Mouse (Mus musculus): ENCODE results near the gene Snx30.
"Not testable (repeated sequence)": the region's sequence is repeated elsewhere in the genome, so short reads cannot be mapped to it uniquely, and the experiment has no call there.

Snx30 gene

GRCm38 (mm10) chr4:59793626-59794025, 12.0 kb upstream of the Snx30 start:
- not testable (repeated sequence) for DNase-seq (ENCODE audit: extremely low read depth, insufficient read length, low spot score)

GRCm38 (mm10) chr4:59794116-59794515, 11.5 kb upstream of the Snx30 start:
- no peak for DNase-seq (ENCODE audit: extremely low read depth, insufficient read length, low spot score)

GRCm38 (mm10) chr4:59795788-59796455, 9.7 kb upstream of the Snx30 start:
- DNase-seq (ENCODE audit: extremely low read depth, insufficient read length, low spot score): no peak

GRCm38 (mm10) chr4:59800181-59800580, 5.5 kb upstream of the Snx30 start:
- DNase-seq (ENCODE audit: extremely low read depth, insufficient read length, low spot score): peak; percentile 48

- DNase-seq (ENCODE audit: extremely low read depth, insufficient read length, low spot score): no peak
Observed at GRCm38 (mm10) chr4:59801489-59801888, 4.2 kb upstream of the Snx30 start, which contains the start of gene Inip. Gene Inip (minus strand): TSS chr4:59801589.

GRCm38 (mm10) chr4:59802107-59802506, 3.5 kb upstream of the Snx30 start:
- DNase-seq (ENCODE audit: extremely low read depth, insufficient read length, low spot score): peak; percentile 53

- DNase-seq (ENCODE audit: extremely low read depth, insufficient read length, low spot score): no peak
Observed at GRCm38 (mm10) chr4:59802792-59803191, 2.8 kb upstream of the Snx30 start.

GRCm38 (mm10) chr4:59803358-59803757, 2.3 kb upstream of the Snx30 start:
- DNase-seq (ENCODE audit: extremely low read depth, insufficient read length, low spot score): no peak

- DNase-seq (ENCODE audit: extremely low read depth, insufficient read length, low spot score): no peak
Observed at GRCm38 (mm10) chr4:59804754-59805153, 886 bp upstream of the Snx30 start.

GRCm38 (mm10) chr4:59805968-59806878, 583 bp downstream of the Snx30 start:
- DNase-seq (ENCODE audit: extremely low read depth, insufficient read length, low spot score): peak; percentile 64

- DNase-seq (ENCODE audit: extremely low read depth, insufficient read length, low spot score): peak; percentile 38
Observed at GRCm38 (mm10) chr4:59806879-59807195, 1.2 kb downstream of the Snx30 start.

GRCm38 (mm10) chr4:59807521-59807920, 1.9 kb downstream of the Snx30 start:
- no peak for DNase-seq (ENCODE audit: extremely low read depth, insufficient read length, low spot score)

GRCm38 (mm10) chr4:59808396-59808795, 2.8 kb downstream of the Snx30 start:
- DNase-seq (ENCODE audit: extremely low read depth, insufficient read length, low spot score): no peak

- DNase-seq (ENCODE audit: extremely low read depth, insufficient read length, low spot score): no peak
Observed at GRCm38 (mm10) chr4:59814094-59814493, 8.5 kb downstream of the Snx30 start.

- no peak for DNase-seq (ENCODE audit: extremely low read depth, insufficient read length, low spot score)
Observed at GRCm38 (mm10) chr4:59815121-59815810, 9.6 kb downstream of the Snx30 start.

- DNase-seq (ENCODE audit: extremely low read depth, insufficient read length, low spot score): no peak
Observed at GRCm38 (mm10) chr4:59816016-59816415, 10.4 kb downstream of the Snx30 start.

- no peak for DNase-seq (ENCODE audit: extremely low read depth, insufficient read length, low spot score)
Observed at GRCm38 (mm10) chr4:59816477-59816876, 10.8 kb downstream of the Snx30 start.

- DNase-seq (ENCODE audit: extremely low read depth, insufficient read length, low spot score): no peak
Observed at GRCm38 (mm10) chr4:59817790-59818189, 12.2 kb downstream of the Snx30 start.

GRCm38 (mm10) chr4:59818498-59818897, 12.9 kb downstream of the Snx30 start:
- DNase-seq (ENCODE audit: extremely low read depth, insufficient read length, low spot score): no peak

- no peak for DNase-seq (ENCODE audit: extremely low read depth, insufficient read length, low spot score)
Observed at GRCm38 (mm10) chr4:59819054-59819472, 13.4 kb downstream of the Snx30 start.

- DNase-seq (ENCODE audit: extremely low read depth, insufficient read length, low spot score): no peak
Observed at GRCm38 (mm10) chr4:59819477-59820022, 13.9 kb downstream of the Snx30 start.
